Mouse (Mus musculus) myocyte (in vitro differentiated cells): ENCODE measurements at regions not wholly inside any gene's neighbourhood (a gene's known extent, or its start where the extent isn't known, plus 50 kb on each side); places are given as distances from the start of the nearest gene placed in this dataset.
A peak's percentile ranks its signal among the peaks of the same experiment; 100 is the strongest.

Experiments used
- H3K27me3 ChIP-seq: one replicate; pipeline ENCODE4 v1.6.1; 2011; ENCODE audit not compliant: control insufficient read depth, insufficient read depth, insufficient read length
- H3K36me3 ChIP-seq: one replicate; pipeline ENCODE4 v1.6.1; 2011; ENCODE audit not compliant: control insufficient read depth, insufficient read depth
- H3K4me2 ChIP-seq: one replicate; pipeline ENCODE4 v1.6.1; 2011; ENCODE audit warnings: low read depth, control low read depth
- H3K4me3 ChIP-seq: one replicate; pipeline ENCODE4 v1.5.1; 2011; ENCODE audit warnings: mild to moderate bottlenecking, control low read depth, moderate library complexity
- H3K79me2 ChIP-seq: one replicate; pipeline ENCODE4 v1.6.1; 2011; ENCODE audit not compliant: control insufficient read depth, insufficient read depth
- H3ac ChIP-seq: one replicate; pipeline ENCODE4 v1.6.1; 2011; ENCODE audit not compliant: control insufficient read depth, insufficient read length
- CEBPB ChIP-seq: IDR thresholded peaks from 2 replicates; pipeline ENCODE4 v1.6.1; 2011; ENCODE audit warnings: mild to moderate bottlenecking, moderate library complexity; ENCODE audit not compliant: poor library complexity, insufficient read depth, severe bottlenecking
- E2F4 ChIP-seq: IDR thresholded peaks from one replicate; pipeline ENCODE4 v1.6.1; 2011; ENCODE audit warnings: mild to moderate bottlenecking, control low read depth, moderate library complexity; ENCODE audit not compliant: insufficient read depth
- MAX ChIP-seq: IDR thresholded peaks from one replicate; pipeline ENCODE4 v1.6.1; 2011; ENCODE audit warnings: low read depth, mild to moderate bottlenecking, control low read depth
- MYOD1 ChIP-seq, 3 experiments: IDR thresholded peaks; one replicate each; pipeline ENCODE4 v1.6.1; 2011; ENCODE audit warnings: control low read depth in 2 of 3, low read depth in 2 of 3, mild to moderate bottlenecking in 2 of 3, moderate library complexity in 1 of 3; ENCODE audit not compliant: insufficient read length in 2 of 3, control insufficient read depth in 1 of 3
- MYOG ChIP-seq, 3 experiments: IDR thresholded peaks; one replicate each; pipeline ENCODE4 v1.6.1; 2011; ENCODE audit warnings: control low read depth in 2 of 3, low read depth in 2 of 3, mild to moderate bottlenecking in 2 of 3; ENCODE audit not compliant: insufficient read length in 2 of 3, control insufficient read depth in 1 of 3, insufficient read depth in 1 of 3
- POLR2A ChIP-seq: IDR thresholded peaks from one replicate; pipeline ENCODE4 v1.6.1; 2011; ENCODE audit warnings: low read depth, mild to moderate bottlenecking, control low read depth, moderate library complexity; ENCODE audit not compliant: insufficient read length
- POLR2AphosphoS2 ChIP-seq: IDR thresholded peaks from one replicate; pipeline ENCODE4 v1.6.1; 2011; ENCODE audit warnings: low read depth, control low read depth; ENCODE audit not compliant: insufficient read length
- REST ChIP-seq: IDR thresholded peaks from one replicate; pipeline ENCODE4 v1.6.1; 2011; ENCODE audit warnings: mild to moderate bottlenecking, control low read depth, moderate library complexity; ENCODE audit not compliant: insufficient read depth, insufficient read length
- SRF ChIP-seq: IDR thresholded peaks from one replicate; pipeline ENCODE4 v1.6.1; 2011; ENCODE audit warnings: low read depth; ENCODE audit not compliant: control insufficient read depth, insufficient read length
- TCF12 ChIP-seq: IDR thresholded peaks from one replicate; pipeline ENCODE4 v1.6.1; 2011; ENCODE audit warnings: mild to moderate bottlenecking, control low read depth; ENCODE audit not compliant: poor library complexity, insufficient read depth, severe bottlenecking
- TCF3 ChIP-seq: IDR thresholded peaks from one replicate; pipeline ENCODE4 v1.6.1; 2011; ENCODE audit warnings: low read depth, control low read depth; ENCODE audit not compliant: insufficient read length
- USF1 ChIP-seq: IDR thresholded peaks from one replicate; pipeline ENCODE4 v1.6.1; 2011; ENCODE audit warnings: low read depth, mild to moderate bottlenecking, control low read depth, moderate library complexity

DNA sequence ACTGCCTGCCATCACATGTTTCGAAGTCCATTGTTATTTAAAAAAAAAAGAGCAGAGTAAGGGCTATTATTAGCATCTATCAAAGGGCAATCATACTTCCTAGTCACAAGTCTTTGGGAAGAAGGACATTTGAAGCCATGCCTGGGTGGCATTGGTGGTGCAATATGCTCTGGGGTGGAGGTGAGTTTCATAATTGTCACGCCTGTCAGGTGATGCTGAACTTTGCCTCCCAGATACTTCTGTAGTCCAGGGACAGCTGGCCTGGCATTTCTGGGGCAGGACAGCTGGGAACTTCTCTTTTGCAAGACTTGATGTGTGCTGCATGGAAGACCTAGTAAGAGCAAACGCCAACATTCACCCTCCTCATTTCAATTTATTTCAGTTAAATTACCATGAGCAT, 161.0 kb upstream of the Jun start:
- TF ChIP-seq MYOD1 (IDR thresholded peaks at IDR 0.05; ENCODE audit: control insufficient read depth in 1 of 3, insufficient read length in 2 of 3, low read depth in 2 of 3), result peak in 2 of 3 experiments; percentile 5 to 79
- TF ChIP-seq MYOG (IDR thresholded peaks at IDR 0.05; ENCODE audit: control insufficient read depth in 1 of 3, insufficient read depth in 1 of 3, insufficient read length in 2 of 3, low read depth in 2 of 3), result peak in 2 of 3 experiments; percentile 59 to 62
- TF ChIP-seq TCF3, result no peak
- no peak for TF ChIP-seq REST
- no peak for TF ChIP-seq POLR2A
- TF ChIP-seq POLR2AphosphoS2, result no peak
- TF ChIP-seq MAX, result no peak
- TF ChIP-seq USF1, result no peak
- TF ChIP-seq TCF12, result peak; percentile 35
- no peak for TF ChIP-seq E2F4
- no peak for TF ChIP-seq CEBPB
- no peak for TF ChIP-seq SRF
- Histone ChIP-seq H3K36me3 (no peaks in the 10 kb centered on the region), H3ac (no peak overlapping the region), H3K79me2 (no peaks in the 10 kb centered on the region), H3K4me2 (no peak overlapping the region), H3K4me3 (no peak overlapping the region), H3K27me3 (no peaks in the 10 kb centered on the region)

DNA sequence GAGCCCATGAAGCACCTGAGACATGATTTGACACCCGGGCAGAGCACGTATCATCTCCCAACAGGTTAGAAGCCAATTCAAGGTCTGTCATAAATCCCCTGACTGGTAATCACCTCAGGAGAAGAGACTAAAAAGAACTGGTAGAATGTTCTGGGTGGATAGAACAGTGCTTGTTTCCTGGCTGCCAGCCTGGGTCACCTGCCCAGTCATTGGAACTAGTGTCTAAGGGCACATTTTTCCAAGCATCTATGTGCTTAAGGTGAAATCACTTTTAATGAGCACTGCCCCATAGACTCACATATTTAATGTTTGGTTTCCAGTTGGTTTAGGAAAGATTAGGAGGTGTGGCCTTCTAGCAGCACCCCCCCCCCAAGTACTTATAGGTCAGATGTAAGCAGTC, 162.0 kb upstream of the Jun start:
- H3ac ChIP-seq, result no peak overlapping the region
- no peak overlapping the region for H3K4me2 ChIP-seq
- H3K4me3 ChIP-seq, result no peak overlapping the region
- no peaks in the 10 kb centered on the region for H3K27me3 ChIP-seq
- TF ChIP-seq SRF (no peak), USF1 (no peak)
- H3K36me3 ChIP-seq, result no peaks in the 10 kb centered on the region
- no peaks in the 10 kb centered on the region for H3K79me2 ChIP-seq

DNA sequence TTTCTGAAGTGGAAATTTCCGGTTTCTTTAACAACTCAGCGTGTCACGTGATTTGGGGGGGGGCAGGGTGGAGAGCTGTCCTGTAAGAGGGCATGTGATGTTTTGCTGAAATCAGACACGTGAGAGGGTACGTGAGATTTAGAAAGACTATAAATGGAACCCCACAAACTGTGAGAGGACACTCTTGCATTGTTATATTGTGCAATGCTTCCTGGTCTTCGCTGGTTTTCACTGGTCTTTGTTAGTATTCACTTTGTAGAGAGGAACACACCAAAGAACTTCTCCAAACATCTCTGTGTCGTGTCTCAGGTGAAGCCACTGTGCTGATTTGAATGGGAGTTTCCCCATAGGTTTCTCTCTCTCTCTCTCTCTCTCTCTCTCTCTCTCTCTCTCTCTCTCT, 163.2 kb upstream of the Jun start:
- no peaks in the 10 kb centered on the region for H3K27me3 ChIP-seq
- H3ac ChIP-seq, result no peak overlapping the region
- H3K4me2 ChIP-seq, result no peak overlapping the region
- no peaks in the 10 kb centered on the region for H3K36me3 ChIP-seq
- TF ChIP-seq TCF3, result no peak
- no peak for TF ChIP-seq MYOD1 (IDR thresholded peaks at IDR 0.05; ENCODE audit: control insufficient read depth in 1 of 3, insufficient read length in 2 of 3, low read depth in 2 of 3)
- no peak for TF ChIP-seq SRF
- no peak for TF ChIP-seq POLR2A
- TF ChIP-seq MYOG (IDR thresholded peaks at IDR 0.05; ENCODE audit: control insufficient read depth in 1 of 3, insufficient read depth in 1 of 3, insufficient read length in 2 of 3, low read depth in 2 of 3), result no peak
- no peak for TF ChIP-seq E2F4
- no peak for TF ChIP-seq POLR2AphosphoS2
- no peak for TF ChIP-seq CEBPB
- no peak for TF ChIP-seq REST
- no peak overlapping the region for H3K4me3 ChIP-seq
- H3K79me2 ChIP-seq, result no peaks in the 10 kb centered on the region

DNA sequence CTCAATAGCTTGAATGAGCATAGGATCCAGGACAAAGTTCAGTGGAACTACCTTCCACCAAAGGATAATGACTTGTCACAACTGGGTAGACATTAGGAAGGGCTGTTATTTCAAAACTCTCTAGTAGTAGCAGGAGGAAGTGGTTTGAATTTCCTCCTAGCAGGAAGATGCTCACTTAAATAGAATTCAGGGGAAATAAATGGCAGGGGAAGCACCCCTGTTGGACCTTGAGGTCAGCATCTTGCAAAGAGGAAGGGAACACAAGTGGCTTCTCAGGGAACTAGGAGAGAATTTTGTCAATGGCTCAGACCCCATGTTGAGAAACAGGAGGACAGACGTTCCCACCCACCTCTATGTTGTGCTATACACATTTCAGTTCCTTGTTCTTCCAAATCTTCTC, 178.4 kb upstream of the Jun start:
- H3K4me3 ChIP-seq, result no peak overlapping the region

DNA sequence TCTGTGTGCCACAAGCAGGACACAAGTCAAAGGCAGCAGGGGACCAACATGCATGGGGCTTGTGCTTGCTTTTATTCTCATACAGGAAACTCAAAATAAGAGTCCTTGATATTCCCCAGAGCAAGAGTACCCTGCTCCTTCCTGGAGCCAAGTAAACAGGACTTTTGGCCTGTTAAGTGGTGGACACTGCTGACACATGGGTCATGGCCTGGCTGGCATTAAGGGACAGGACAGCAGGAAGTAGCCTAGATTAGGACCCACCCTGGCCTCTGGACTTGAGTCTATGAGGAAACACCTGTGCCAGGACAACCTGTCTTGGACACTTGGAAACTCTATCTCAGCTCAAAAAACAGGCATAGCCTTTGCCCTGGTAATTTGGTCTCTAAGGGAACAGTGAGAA, 181.0 kb upstream of the Jun start:
- no peak overlapping the region for H3K4me2 ChIP-seq
- TF ChIP-seq MYOG (IDR thresholded peaks at IDR 0.05; ENCODE audit: control insufficient read depth in 1 of 3, insufficient read depth in 1 of 3, insufficient read length in 2 of 3, low read depth in 2 of 3) (no peak), TCF3 (no peak), POLR2AphosphoS2 (no peak)
- H3K36me3 ChIP-seq, result no peaks in the 10 kb centered on the region
- no peaks in the 10 kb centered on the region for H3K27me3 ChIP-seq
- H3K4me3 ChIP-seq, result no peak overlapping the region
- H3K79me2 ChIP-seq, result no peaks in the 10 kb centered on the region
- H3ac ChIP-seq, result no peak overlapping the region

More for the DNA sequence above, 178.4 kb upstream of the Jun start:
- Histone ChIP-seq H3K36me3 (no peaks in the 10 kb centered on the region), H3K27me3 (no peaks in the 10 kb centered on the region), H3ac (no peak overlapping the region), H3K79me2 (no peaks in the 10 kb centered on the region), H3K4me2 (no peak overlapping the region)
- TF ChIP-seq REST (no peak), CEBPB (no peak), MYOD1 (IDR thresholded peaks at IDR 0.05; ENCODE audit: control insufficient read depth in 1 of 3, insufficient read length in 2 of 3, low read depth in 2 of 3) (no peak), POLR2AphosphoS2 (no peak), TCF3 (no peak), E2F4 (no peak), MYOG (IDR thresholded peaks at IDR 0.05; ENCODE audit: control insufficient read depth in 1 of 3, insufficient read depth in 1 of 3, insufficient read length in 2 of 3, low read depth in 2 of 3) (no peak), USF1 (no peak), POLR2A (no peak), TCF12 (no peak), SRF (no peak), MAX (no peak)
